Mouse (Mus musculus) hindbrain, embryonic 10.5 days (tissue): ENCODE data around the gene Tnn. TPM values are rescaled to one million over a fixed set of nuclear protein-coding genes. Genes with fewer than 3 reads are reported as not detected.

Source experiments
- polyA plus RNA-seq: library from polyadenylated mRNA; unstranded; fragments of >200 nt; fragmentation: Nextera tagmentation; extraction: Ambion mirVana; gene quantifications from 2 replicates; pipeline ENCODE4 v1.2.1, GENCODE M21; 2016

The Tnn gene
- polyA plus RNA-seq, 1 experiment from 2014 or later: 0.07 TPM

Other genes starting within 250 kb of the Tnn start
- gene 4930523C07Rik, start 109.2 kb downstream of the Tnn start, polyA plus RNA-seq: 1.7 and 2.9 TPM in 2 replicates
- 233 and 240 TPM in 2 replicates for gene Mrps14, start 41.6 kb upstream of the Tnn start, polyA plus RNA-seq
- 237 and 328 TPM in 2 replicates for gene Cacybp, start 59.3 kb upstream of the Tnn start, polyA plus RNA-seq